Mouse (Mus musculus) Patski (cell line): ENCODE data around the gene Schip1. TPM values are rescaled to one million over a fixed set of nuclear protein-coding genes. Genes with fewer than 3 reads are reported as not detected.
A peak's percentile ranks its signal among the peaks of the same experiment; 100 is the strongest.

ENCODE experiments used
- ATAC-seq: fragments of 100-300 bp; one replicate; pipeline ENCODE4 v1.8.0; 2021
- CTCF ChIA-PET: fragments of 350-600 bp; sonication (Branson Sonifier 250); formaldehyde crosslinking; loops from one replicate; lab custom pipeline; 2022; ENCODE audit warnings: inconsistent platforms; lab: Charles Lee
- POLR2A ChIA-PET: fragments of 350-600 bp; sonication (Branson Sonifier 250); formaldehyde crosslinking; loops from one replicate; lab custom pipeline; 2022; ENCODE audit warnings: antibody characterized with exemption, inconsistent platforms; lab: Charles Lee
- DNase-seq: peaks from one replicate; pipeline ENCODE4 v3.0.0-alpha.2; 2011; ENCODE audit warnings: low read depth, low spot score
- H3K27me3 ChIP-seq: fragments of 371-371 bp; one replicate; pipeline ENCODE4 v1.5.1; 2021
- CTCF ChIP-seq: fragments of 100-300 bp; IDR thresholded peaks from one replicate; pipeline ENCODE4 v1.5.1; 2021
- in situ Hi-C: fragments of 300-500 bp; cut with MboI; formaldehyde crosslinking; loops from 3 replicates; pipeline ENCODE4 v1.11.1; 2018; ENCODE audit warnings: low pct_unique_long_range_greater_than_20kb, mixed read lengths
- polyA plus RNA-seq: library from polyadenylated mRNA; unstranded; gene quantifications from one replicate; pipeline ENCODE4 v1.2.3, GENCODE M21; 2021

Gene Schip1
- polyA plus RNA-seq, 1 experiment from 2014 or later: 61.6 TPM

GRCm38 (mm10) chr3:68483517-68483916 is 418.9 kb downstream of the Schip1 start:
- TF ChIP-seq CTCF: no peak
- POLR2A ChIA-PET: interaction anchor here (1.2 kb wide), 1 partner anchor 58 kb away, joined by 3 read pairs; no protein-coding TSS in a partner anchor
- ATAC-seq (no peak), DNase-seq (no peak)
- CTCF ChIA-PET: no interaction called here
- no peaks in the 10 kb centered on the region for H3K27me3 ChIP-seq
- in situ Hi-C loops: no loop called here

GRCm38 (mm10) chr3:68484021-68484420 is 419.4 kb downstream of the Schip1 start:
- CTCF ChIA-PET: interaction anchor here (0.9 kb wide), 1 partner anchor 14 kb away, joined by 6 read pairs; no protein-coding TSS in a partner anchor
- no peak for TF ChIP-seq CTCF
- in situ Hi-C loops: no loop called here
- ATAC-seq (no peak), DNase-seq (no peak)
- POLR2A ChIA-PET: interaction anchor here (0.8 to 1.2 kb wide), 2 partner anchors 16 to 57 kb away, joined by 3 to 4 read pairs; no protein-coding TSS in a partner anchor
- H3K27me3 ChIP-seq: no peaks in the 10 kb centered on the region

GRCm38 (mm10) chr3:68484561-68484960 is 420.0 kb downstream of the Schip1 start:
- H3K27me3 ChIP-seq: no peaks in the 10 kb centered on the region
- ATAC-seq (no peak), DNase-seq (no peak)
- ChIA-PET POLR2A (interaction anchor here (0.6 to 0.8 kb wide), 2 partner anchors 16 to 32 kb away, joined by 3 to 4 read pairs; no protein-coding TSS in a partner anchor), CTCF (interaction anchor here (0.9 kb wide), 1 partner anchor 15 kb away, joined by 6 read pairs; no protein-coding TSS in a partner anchor)
- in situ Hi-C loops: no loop called here
- no peak for TF ChIP-seq CTCF

GRCm38 (mm10) chr3:68487621-68488020 is 423.0 kb downstream of the Schip1 start:
- in situ Hi-C loops: no loop called here
- ChIA-PET CTCF (interaction anchor here (1.0 to 3.6 kb wide), 4 partner anchors 9 to 431 kb away, joined by 3 to 22 read pairs (median 12); no protein-coding TSS in a partner anchor), POLR2A (no interaction called here)
- no peak for TF ChIP-seq CTCF
- H3K27me3 ChIP-seq: no peaks in the 10 kb centered on the region
- DNase-seq (no peak), ATAC-seq (no peak)

- TF ChIP-seq CTCF: no peak
- in situ Hi-C loops: no loop called here
- ATAC-seq (no peak), DNase-seq (no peak)
- ChIA-PET POLR2A (interaction anchor here (0.7 to 1.8 kb wide), 3 partner anchors 10 to 19 kb away, joined by 4 to 14 read pairs (median 4); no protein-coding TSS in a partner anchor), CTCF (interaction anchor here (1.2 to 3.6 kb wide), 3 partner anchors 11 to 432 kb away, joined by 3 to 22 read pairs (median 21); no protein-coding TSS in a partner anchor)
- no peaks in the 10 kb centered on the region for H3K27me3 ChIP-seq
Measured at GRCm38 (mm10) chr3:68488316-68488715, 423.7 kb downstream of the Schip1 start.

GRCm38 (mm10) chr3:68491516-68491915 is 426.9 kb downstream of the Schip1 start:
- POLR2A ChIA-PET: interaction anchor here (1.2 to 6.7 kb wide), 3 partner anchors 15 to 44 kb away, joined by 3 to 46 read pairs (median 12); no protein-coding TSS in a partner anchor
- CTCF ChIA-PET: interaction anchor here (1.2 to 5.6 kb wide), 6 partner anchors 17 to 435 kb away, joined by 3 to 39 read pairs (median 4); no protein-coding TSS in a partner anchor
- no peaks in the 10 kb centered on the region for H3K27me3 ChIP-seq
- ATAC-seq: no peak
- no peak for DNase-seq
- in situ Hi-C loops: loop anchor here (5.0 to 10.0 kb wide), 2 partner anchors 51 to 113 kb away; no protein-coding TSS in a partner anchor
- TF ChIP-seq CTCF: no peak

GRCm38 (mm10) chr3:68492066-68492465 is 427.5 kb downstream of the Schip1 start:
- no peak for DNase-seq
- POLR2A ChIA-PET: interaction anchor here (1.2 to 6.7 kb wide), 3 partner anchors 15 to 43 kb away, joined by 3 to 46 read pairs (median 12); no protein-coding TSS in a partner anchor
- in situ Hi-C loops: loop anchor here (5.0 to 10.0 kb wide), 2 partner anchors 50 to 113 kb away; no protein-coding TSS in a partner anchor
- TF ChIP-seq CTCF: no peak
- no peak for ATAC-seq
- H3K27me3 ChIP-seq: no peaks in the 10 kb centered on the region
- CTCF ChIA-PET: interaction anchor here (1.2 to 5.6 kb wide), 9 partner anchors 11 to 436 kb away, joined by 3 to 39 read pairs (median 4); no protein-coding TSS in a partner anchor

GRCm38 (mm10) chr3:68492513-68492912 is 427.9 kb downstream of the Schip1 start:
- no peak for TF ChIP-seq CTCF
- in situ Hi-C loops: loop anchor here (5.0 to 10.0 kb wide), 2 partner anchors 50 to 112 kb away; no protein-coding TSS in a partner anchor
- ChIA-PET CTCF (interaction anchor here (1.2 to 5.6 kb wide), 9 partner anchors 12 to 436 kb away, joined by 3 to 39 read pairs (median 4); no protein-coding TSS in a partner anchor), POLR2A (interaction anchor here (0.6 to 6.7 kb wide), 4 partner anchors 16 to 103 kb away, joined by 3 to 46 read pairs (median 8); no protein-coding TSS in a partner anchor)
- no peak for DNase-seq
- H3K27me3 ChIP-seq: no peaks in the 10 kb centered on the region
- no peak for ATAC-seq

- ATAC-seq: peak; percentile 44
- TF ChIP-seq CTCF: no peak
Measured at GRCm38 (mm10) chr3:68493170-68493585, 428.6 kb downstream of the Schip1 start.

GRCm38 (mm10) chr3:68493586-68494295 is 429.1 kb downstream of the Schip1 start:
- POLR2A ChIA-PET: interaction anchor here (0.6 to 6.7 kb wide), 12 partner anchors 16 to 362 kb away, joined by 3 to 46 read pairs (median 3); no protein-coding TSS in a partner anchor
- ATAC-seq (peak; percentile 55), DNase-seq (peak; percentile 85)
- CTCF ChIA-PET: interaction anchor here (1.4 to 5.6 kb wide), 5 partner anchors 17 to 437 kb away, joined by 4 to 39 read pairs (median 5); no protein-coding TSS in a partner anchor
- in situ Hi-C loops: loop anchor here (5.0 to 10.0 kb wide), 2 partner anchors 49 to 111 kb away; no protein-coding TSS in a partner anchor
- TF ChIP-seq CTCF: no peak
- no peaks in the 10 kb centered on the region for H3K27me3 ChIP-seq

More at GRCm38 (mm10) chr3:68493170-68493585, 428.6 kb downstream of the Schip1 start:
- ChIA-PET CTCF (interaction anchor here (1.3 to 5.6 kb wide), 7 partner anchors 12 to 437 kb away, joined by 3 to 39 read pairs (median 5); no protein-coding TSS in a partner anchor), POLR2A (interaction anchor here (0.6 to 6.7 kb wide), 5 partner anchors 24 to 362 kb away, joined by 3 to 46 read pairs (median 3); no protein-coding TSS in a partner anchor)
- H3K27me3 ChIP-seq: no peaks in the 10 kb centered on the region
- in situ Hi-C loops: loop anchor here (5.0 to 10.0 kb wide), 2 partner anchors 49 to 112 kb away; no protein-coding TSS in a partner anchor
- no peak for DNase-seq
